Mouse (Mus musculus) erythroblast, embryonic 14.5 days (primary cell): Measurements from ENCODE around the gene Zfp385b. TPM values are rescaled to one million over a fixed set of nuclear protein-coding genes. Genes with fewer than 3 reads are reported as not detected.
A peak's percentile ranks its signal among the peaks of the same experiment; 100 is the strongest.

Experiments used
- H3K27me3 ChIP-seq: 2 replicates; pipeline ENCODE4 v1.6.1; 2012; ENCODE audit warnings: inconsistent platforms; ENCODE audit not compliant: control insufficient read depth
- H3K36me3 ChIP-seq: 2 replicates; pipeline ENCODE4 v1.6.1; 2012; ENCODE audit warnings: mild to moderate bottlenecking, inconsistent platforms; ENCODE audit not compliant: control insufficient read depth
- H3K4me1 ChIP-seq: 2 replicates; pipeline ENCODE4 v1.6.1; 2012; ENCODE audit warnings: inconsistent platforms; ENCODE audit not compliant: control insufficient read depth
- H3K4me3 ChIP-seq: replicated peaks from 2 replicates; pipeline ENCODE3; 2012; ENCODE audit warnings: moderate library complexity, mild to moderate bottlenecking, inconsistent platforms
- H3K9me3 ChIP-seq: 2 replicates; pipeline ENCODE4 v1.6.1; 2012; ENCODE audit warnings: low read length, inconsistent platforms, mixed read lengths; ENCODE audit not compliant: control insufficient read depth
- GATA1 ChIP-seq: IDR thresholded peaks from 2 replicates; pipeline ENCODE4 v1.6.1; 2012; ENCODE audit warnings: low read length, inconsistent platforms, mixed read lengths
- TAL1 ChIP-seq: IDR thresholded peaks from 3 replicates; pipeline ENCODE4 v1.6.1; 2012; ENCODE audit warnings: low read length, inconsistent platforms, mixed read lengths
- polyA plus RNA-seq: library from polyadenylated mRNA; stranded (reverse); fragments of >175 nt; gene quantifications from 2 replicates; pipeline ENCODE4 v1.2.3, GENCODE M21; 2012

The Zfp385b gene
- polyA plus RNA-seq, 1 experiment = not detected

GRCm38 (mm10) chr2:77519341-77519740 lies 300.1 kb downstream of the Zfp385b start:
- no peaks in the 10 kb centered on the region for H3K9me3 ChIP-seq
- TF ChIP-seq GATA1 (no peak), TAL1 (no peak)
- peak overlapping the region; percentile 61 for H3K4me3 ChIP-seq
- H3K27me3 ChIP-seq = no peaks in the 10 kb centered on the region
- H3K4me1 ChIP-seq = peaks cover 52% of the 10 kb centered on the region
- no peaks in the 10 kb centered on the region for H3K36me3 ChIP-seq

- Histone ChIP-seq H3K4me3 (peak overlapping the region; percentile 61), H3K36me3 (no peaks in the 10 kb centered on the region), H3K27me3 (no peaks in the 10 kb centered on the region), H3K9me3 (no peaks in the 10 kb centered on the region), H3K4me1 (peaks cover 52% of the 10 kb centered on the region)
- no peak for TF ChIP-seq GATA1
- TF ChIP-seq TAL1 = no peak
Observed at GRCm38 (mm10) chr2:77518693-77519092, 300.7 kb downstream of the Zfp385b start.

- Histone ChIP-seq H3K36me3 (no peaks in the 10 kb centered on the region), H3K4me1 (peaks cover 50% of the 10 kb centered on the region), H3K9me3 (no peaks in the 10 kb centered on the region), H3K27me3 (no peaks in the 10 kb centered on the region), H3K4me3 (no peak overlapping the region)
- no peak for TF ChIP-seq TAL1
- TF ChIP-seq GATA1 = no peak
Observed at GRCm38 (mm10) chr2:77516606-77517005, 302.8 kb downstream of the Zfp385b start.

- TF ChIP-seq GATA1 = peak; percentile 73
- TF ChIP-seq TAL1 = peak; percentile 56
- Histone ChIP-seq H3K27me3 (no peaks in the 10 kb centered on the region), H3K4me1 (peaks cover 50% of the 10 kb centered on the region), H3K36me3 (no peaks in the 10 kb centered on the region), H3K4me3 (peak overlapping the region; percentile 25), H3K9me3 (no peaks in the 10 kb centered on the region)
Observed at GRCm38 (mm10) chr2:77515654-77516053, 303.8 kb downstream of the Zfp385b start.

GRCm38 (mm10) chr2:77515011-77515410 lies 304.4 kb downstream of the Zfp385b start:
- peaks cover 50% of the 10 kb centered on the region for H3K4me1 ChIP-seq
- H3K36me3 ChIP-seq = no peaks in the 10 kb centered on the region
- no peaks in the 10 kb centered on the region for H3K27me3 ChIP-seq
- no peak for TF ChIP-seq GATA1
- H3K9me3 ChIP-seq = no peaks in the 10 kb centered on the region
- H3K4me3 ChIP-seq = no peak overlapping the region

GRCm38 (mm10) chr2:77514476-77514875 lies 305.0 kb downstream of the Zfp385b start:
- TF ChIP-seq GATA1 = no peak
- no peak for TF ChIP-seq TAL1
- Histone ChIP-seq H3K4me1 (peaks cover 47% of the 10 kb centered on the region), H3K9me3 (no peaks in the 10 kb centered on the region), H3K4me3 (no peak overlapping the region), H3K36me3 (no peaks in the 10 kb centered on the region), H3K27me3 (no peaks in the 10 kb centered on the region)

GRCm38 (mm10) chr2:77508731-77509130 lies 310.7 kb downstream of the Zfp385b start:
- Histone ChIP-seq H3K4me1 (peaks cover 3% of the 10 kb centered on the region), H3K9me3 (no peaks in the 10 kb centered on the region), H3K36me3 (no peaks in the 10 kb centered on the region; the same call in 1 of the 2 replicates), H3K27me3 (no peaks in the 10 kb centered on the region), H3K4me3 (no peak overlapping the region)
- TF ChIP-seq GATA1 (no peak), TAL1 (no peak)

- no peaks in the 10 kb centered on the region; the same call in 1 of the 2 replicates for H3K36me3 ChIP-seq
- no peak for TF ChIP-seq GATA1
- TF ChIP-seq TAL1 = no peak
- peak overlapping the region; percentile 8 for H3K4me3 ChIP-seq
- H3K9me3 ChIP-seq = no peaks in the 10 kb centered on the region
- H3K27me3 ChIP-seq = no peaks in the 10 kb centered on the region
- peaks cover 21% of the 10 kb centered on the region for H3K4me1 ChIP-seq
Observed at GRCm38 (mm10) chr2:77506308-77506707, 313.1 kb downstream of the Zfp385b start.

GRCm38 (mm10) chr2:77505614-77506013 lies 313.8 kb downstream of the Zfp385b start:
- no peaks in the 10 kb centered on the region for H3K27me3 ChIP-seq
- no peaks in the 10 kb centered on the region; the same call in 1 of the 2 replicates for H3K36me3 ChIP-seq
- H3K4me3 ChIP-seq = no peak overlapping the region
- TF ChIP-seq GATA1 = no peak
- TF ChIP-seq TAL1 = no peak
- no peaks in the 10 kb centered on the region for H3K9me3 ChIP-seq
- H3K4me1 ChIP-seq = peaks cover 21% of the 10 kb centered on the region

GRCm38 (mm10) chr2:77503674-77504351 lies 315.6 kb downstream of the Zfp385b start:
- H3K27me3 ChIP-seq = no peaks in the 10 kb centered on the region
- no peaks in the 10 kb centered on the region; the same call in 1 of the 2 replicates for H3K36me3 ChIP-seq
- no peaks in the 10 kb centered on the region for H3K9me3 ChIP-seq
- no peak for TF ChIP-seq GATA1
- TF ChIP-seq TAL1 = no peak
- H3K4me3 ChIP-seq = no peak overlapping the region
- H3K4me1 ChIP-seq = peaks cover 26% of the 10 kb centered on the region
